ENCODE assay signal across 22 mouse cellular contexts in the genomic region with DNA sequence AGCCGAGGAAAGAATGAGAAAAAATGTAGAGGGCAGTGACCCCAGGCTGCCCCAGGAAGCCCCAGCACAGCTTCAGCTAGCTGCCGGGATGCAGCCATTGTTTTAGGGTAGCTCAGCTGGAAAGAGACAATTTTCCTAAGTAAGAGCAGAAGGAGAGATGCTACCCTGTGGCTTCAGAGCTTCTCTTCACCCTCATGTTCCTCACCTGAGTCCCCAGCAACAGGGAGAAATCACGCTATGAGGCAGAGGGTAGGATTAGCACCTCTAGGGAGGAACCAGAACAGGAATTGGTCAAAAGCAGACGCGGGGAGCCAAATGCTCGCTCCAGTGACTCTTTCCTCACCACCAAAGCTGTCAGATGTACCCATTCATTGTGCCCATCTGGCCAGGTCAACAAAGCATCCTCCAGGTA. TPM values are rescaled to one million over a fixed set of nuclear protein-coding genes. Genes with fewer than 3 reads are reported as not detected.
A peak's percentile ranks its signal among the peaks of the same experiment; 100 is the strongest.
DNase-seq lines count a peak whose midpoint lies in the region; ATAC-seq and TF ChIP-seq lines count a peak whose summit lies in the region.
"Had no signal": no experiment of that assay in that cellular context is flagged by ENCODE, and none has a peak within 500 bp of the region (broad histone marks: within the 10 kb centered on the region; RNA-seq: fewer than 3 reads in every experiment).

No protein-coding gene starts in this region.

- no peaks in the 10 kb centered on the region for H3K27me3 ChIP-seq in heart, embryonic 10.5 days (ENCODE audit: insufficient read depth, poor library complexity, severe bottlenecking)
- peaks cover 1% of the 10 kb centered on the region; the same call in 1 of the 2 replicates for H3K27me3 ChIP-seq in heart, adult 2 months (ENCODE audit: control insufficient read depth, insufficient read depth, low read length)
- H3K27me3 ChIP-seq: forebrain, embryonic 15.5 days; heart, embryonic 13.5 days; hindbrain, embryonic 12.5 days; kidney, embryonic 15.5 days had no signal

- no peaks in the 10 kb centered on the region for H3K36me3 ChIP-seq in heart, embryonic 10.5 days
- H3K36me3 ChIP-seq in heart, adult 2 months (ENCODE audit: control insufficient read depth, insufficient read depth, low read length) = no peaks in the 10 kb centered on the region
- H3K36me3 ChIP-seq: embryonic facial prominence, embryonic 10.5 days; forebrain, embryonic 15.5 days; G1E; heart, embryonic 13.5 days; hindbrain, embryonic 12.5 days; kidney, embryonic 15.5 days had no signal

- H3K79me2 ChIP-seq in heart, adult 2 months (replicated peaks; ENCODE audit: control insufficient read depth, insufficient read depth, low read length) = no peaks in the 10 kb centered on the region

- TF ChIP-seq CTCF in heart, adult 2 months (IDR thresholded peaks at IDR 0.05) = no peak

- TF ChIP-seq EP300 in heart, adult 2 months (IDR thresholded peaks at IDR 0.05; ENCODE audit: insufficient read depth, low read depth, low read length) = no peak

- H3K4me3 ChIP-seq in heart, embryonic 10.5 days = no peak overlapping the region
- no peak overlapping the region for H3K4me3 ChIP-seq in heart, adult 2 months
- H3K4me3 ChIP-seq: embryonic facial prominence, embryonic 10.5 days; erythroblast, embryonic 14.5 days; forebrain, embryonic 15.5 days; heart, embryonic 13.5 days; hindbrain, embryonic 12.5 days; kidney, embryonic 15.5 days had no signal

- intact Hi-C loops in heart, adult 2 months (cut with DNase I) = no loop called here
- intact Hi-C loops in left cerebral cortex, postnatal 4 days (cut with DNase I) = no loop called here

- ATAC-seq in cerebellum, adult (ENCODE audit: insufficient number of reproducible peaks, low FRiP score, low TSS enrichment) = peak; percentile 21; the same call in 1 of the 2 replicates
- ATAC-seq: CD4-positive, CD25-positive, alpha-beta regulatory T cell, adult 4 months; forebrain, embryonic 15.5 days; hindbrain, embryonic 16.5 days; inflammation-experienced regulatory T-cells, adult 6 months had no signal

- H3K27ac ChIP-seq in heart, embryonic 10.5 days = no peak overlapping the region
- no peak overlapping the region for H3K27ac ChIP-seq in heart, adult 2 months
- H3K27ac ChIP-seq: embryonic facial prominence, embryonic 10.5 days; forebrain, embryonic 15.5 days; heart, embryonic 13.5 days; hindbrain, embryonic 12.5 days; kidney, embryonic 15.5 days had no signal

- H3K9ac ChIP-seq in heart, adult 2 months (ENCODE audit: low read depth, low read length) = no peak overlapping the region
- H3K9ac ChIP-seq: forebrain, embryonic 15.5 days; heart, embryonic 13.5 days; hindbrain, embryonic 12.5 days; kidney, embryonic 15.5 days had no signal

- TF ChIP-seq POLR2A in heart, adult 2 months (IDR thresholded peaks at IDR 0.05; ENCODE audit: insufficient read depth, low read depth, low read length) = no peak

- H3K9me3 ChIP-seq in heart, embryonic 10.5 days = no peaks in the 10 kb centered on the region
- H3K9me3 ChIP-seq: embryonic facial prominence, embryonic 10.5 days; forebrain, embryonic 15.5 days; G1E; heart, embryonic 13.5 days; hindbrain, embryonic 12.5 days; kidney, embryonic 15.5 days had no signal

- peaks cover 17% of the 10 kb centered on the region for H3K4me1 ChIP-seq in heart, embryonic 10.5 days
- peaks cover 6% of the 10 kb centered on the region; the same call in 1 of the 2 replicates for H3K4me1 ChIP-seq in heart, adult 2 months (ENCODE audit: control insufficient read depth, insufficient read depth, low read length)
- H3K4me1 ChIP-seq: forebrain, embryonic 15.5 days; kidney, embryonic 15.5 days had no signal

- no peak for DNase-seq in cerebellum, postnatal 4 days (ENCODE audit: low spot score in 2 of 2)
- peak; percentile 56 for DNase-seq in heart, embryonic 10.5 days (ENCODE audit: low spot score)
- DNase-seq in heart, adult 2 months = no peak
- peak; percentile 53 for DNase-seq in cerebellum, adult 8-10 months
- DNase-seq in cerebellum, postnatal 25 days = peak; percentile 62 to 65
- no peak for DNase-seq in right cerebral cortex, adult 2 months (ENCODE audit: low spot score in 2 of 2)
- no peak for DNase-seq in left cerebral cortex, postnatal 4 days
- DNase-seq: adrenal gland, postnatal 10 days; gastrocnemius, postnatal 10 days; heart, postnatal 36 days; kidney, adult 2 months had no signal

- 70% methylated on average over 6 of the region's 6 CpGs for WGBS in heart, embryonic 10.5 days
- 77% methylated on average over 6 of the region's 6 CpGs for WGBS in heart, adult 2 months

RNA-seq across cellular contexts. Expression of a gene that starts 10.8 kb away (rescaled TPM):
- polyA plus RNA-seq in heart, embryonic 10.5 days (2016; fragmentation: Nextera tagmentation; extraction: Ambion mirVana) = 1.7 and 2.0 TPM in 2 replicates
- total RNA-seq in heart, adult 2 months (2021) = 1 to 10 TPM; 5.6 to 7.6 TPM
- polyA plus RNA-seq in heart, adult 2 months (2012; rRNA removed) = 6.1 and 8.0 TPM in 2 replicates
- total RNA-seq in left cerebral cortex, postnatal 4 days (2021) = 1 to 10 TPM; 1.6 TPM

Comparison
In these comparisons a context has a peak if more than half of its experiments do, and no peak if none do; other contexts are left out.
1. DNase-seq: peak in heart, embryonic 10.5 days (single experiment), cerebellum, adult 8-10 months (single experiment) and cerebellum, postnatal 25 days (2 of 2); none in cerebellum, postnatal 4 days (0 of 2), heart, adult 2 months (0 of 2), right cerebral cortex, adult 2 months (0 of 2) and left cerebral cortex, postnatal 4 days (single experiment).